Mouse (Mus musculus) lung, adult 2 months (tissue): ENCODE data around the gene Creb1. TPM values are rescaled to one million over a fixed set of nuclear protein-coding genes. Genes with fewer than 3 reads are reported as not detected.
"Not testable (repeated sequence)": the region's sequence is repeated elsewhere in the genome, so short reads cannot be mapped to it uniquely, and the experiment has no call there.

ENCODE experiments used
- DNase-seq: peaks from one replicate; pipeline ENCODE4 v3.0.0; 2022
- H3K4me1 ChIP-seq: fragments of 200-500 bp; 2 replicates; pipeline ENCODE4 v1.6.1; 2011; ENCODE audit warnings: low read length; ENCODE audit not compliant: control insufficient read depth, insufficient read depth
- H3K4me3 ChIP-seq: fragments of 200-500 bp; replicated peaks from 2 replicates; pipeline ENCODE3; 2011; ENCODE audit warnings: low read depth, mild to moderate bottlenecking, control low read depth, low read length; ENCODE audit errors: extremely low read depth
- CTCF ChIP-seq: fragments of 200-500 bp; IDR thresholded peaks from 2 replicates; pipeline ENCODE4 v1.5.1; 2011; ENCODE audit warnings: mild to moderate bottlenecking, low read length, control low read depth; ENCODE audit not compliant: insufficient read depth
- POLR2A ChIP-seq: fragments of 200-500 bp; IDR thresholded peaks from 2 replicates; pipeline ENCODE4 v1.6.1; 2011; ENCODE audit warnings: low read depth, mild to moderate bottlenecking, control low read depth, low read length, borderline replicate concordance; ENCODE audit errors: extremely low read depth
- WGBS: fragments of 180-500 bp; shearing (Covaris S2); methylation state at CpG from one replicate; pipeline ENCODE4 v1.1.7; 2018; 5-methylcytosine and 5-hydroxymethylcytosine counted together
- polyA plus RNA-seq: library from polyadenylated mRNA; depleted of rRNA; stranded (reverse); fragments of >200 nt; gene quantifications from 2 replicates; pipeline ENCODE4 v1.2.3, GENCODE M21; 2012; rRNA removed

The Creb1 gene
- polyA plus RNA-seq, 1 experiment, result 19.7 TPM

DNA sequence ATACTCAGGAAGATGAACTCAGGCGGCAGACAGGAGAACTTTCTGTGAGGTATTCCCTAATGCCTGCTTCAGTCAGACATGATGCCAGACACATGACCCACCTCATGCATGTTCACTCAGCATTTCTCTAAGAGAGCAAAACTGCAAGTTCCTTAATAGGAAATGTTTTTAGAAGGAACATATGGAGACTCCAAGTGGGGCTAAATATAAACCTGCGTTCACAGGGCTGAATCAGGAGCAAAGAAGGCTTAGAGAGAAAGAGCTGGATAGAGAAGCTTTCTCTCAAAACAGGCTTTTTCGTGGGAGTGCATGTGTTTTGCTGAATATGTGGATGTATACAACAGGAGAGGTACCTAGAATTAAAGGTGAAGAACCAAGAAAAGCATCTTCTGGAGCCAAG is 100.8 kb downstream of the Creb1 start:
- no peak for TF ChIP-seq POLR2A
- no peak for TF ChIP-seq CTCF
- Histone ChIP-seq H3K4me3 (no peak overlapping the region), H3K4me1 (no peaks in the 10 kb centered on the region)
- DNase-seq, result no peak
- 71% methylated on average over 3 of the region's 3 CpGs for WGBS

DNA sequence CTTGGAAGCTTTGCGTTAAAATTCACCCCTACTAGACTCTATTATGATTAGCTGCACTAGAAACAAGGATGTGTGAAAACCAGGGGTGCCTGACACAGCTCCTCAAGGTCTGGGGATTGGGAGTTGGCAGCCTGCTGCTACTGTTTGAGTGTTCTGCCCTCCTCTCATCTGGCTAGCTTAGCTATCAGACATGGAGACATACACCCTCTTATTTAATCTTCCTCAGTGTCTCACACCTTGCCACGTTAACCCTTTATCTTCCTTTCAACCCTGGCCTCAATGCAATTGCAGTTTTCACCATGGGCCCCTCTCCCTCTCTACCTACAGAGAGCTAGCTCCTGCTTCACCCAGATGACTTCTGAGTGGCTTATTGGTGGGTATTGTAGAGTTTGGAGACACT is 103.2 kb downstream of the Creb1 start:
- no peak for TF ChIP-seq POLR2A
- no peak for TF ChIP-seq CTCF
- no peaks in the 10 kb centered on the region for H3K4me1 ChIP-seq
- DNase-seq, result no peak
- no peak overlapping the region for H3K4me3 ChIP-seq
- 49% methylated on average over 2 of the region's 2 CpGs for WGBS

- Histone ChIP-seq H3K4me3 (no peak overlapping the region), H3K4me1 (no peaks in the 10 kb centered on the region)
- 93% methylated on average over 6 of the region's 6 CpGs for WGBS
- TF ChIP-seq CTCF (no peak), POLR2A (no peak)
- DNase-seq, result no peak
These were observed 106.8 kb downstream of the Creb1 start for GRCm38 (mm10) chr1:64639279-64639678.

GRCm38 (mm10) chr1:64641069-64641468 is 108.6 kb downstream of the Creb1 start:
- 87% methylated on average over 6 of the region's 6 CpGs for WGBS
- TF ChIP-seq CTCF (no peak), POLR2A (no peak)
- no peak for DNase-seq
- Histone ChIP-seq H3K4me3 (no peak overlapping the region), H3K4me1 (no peaks in the 10 kb centered on the region)

DNA sequence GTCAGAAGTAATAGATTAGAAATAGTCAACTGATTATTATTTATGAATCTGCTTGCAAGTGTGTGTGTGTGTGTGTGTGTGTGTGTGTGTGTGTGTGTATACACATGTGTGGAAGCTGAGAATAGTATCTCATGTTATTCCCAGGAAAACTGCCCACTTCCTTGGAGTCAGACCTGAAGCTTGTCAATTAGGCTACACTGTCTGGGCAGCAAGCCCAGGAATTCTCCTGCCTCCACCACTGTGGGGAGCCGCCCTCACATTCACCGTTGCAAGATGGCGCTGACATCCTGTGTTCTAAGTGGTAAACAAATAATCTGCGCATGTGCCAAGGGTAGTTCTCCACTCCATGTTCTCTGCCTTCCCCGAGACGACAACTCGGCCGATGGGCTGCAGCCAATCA is 110.1 kb downstream of the Creb1 start:
- not testable (repeated sequence) for H3K4me3 ChIP-seq, DNase-seq, H3K4me1 ChIP-seq
- 81% methylated on average over 8 of the region's 8 CpGs for WGBS

GRCm38 (mm10) chr1:64644513-64644912 is 112.1 kb downstream of the Creb1 start:
- WGBS, result 82% methylated on average over 3 of the region's 3 CpGs
- H3K4me3 ChIP-seq, result no peak overlapping the region
- DNase-seq, result no peak
- TF ChIP-seq POLR2A (no peak), CTCF (no peak)
- H3K4me1 ChIP-seq, result no peaks in the 10 kb centered on the region

- TF ChIP-seq CTCF (no peak), POLR2A (no peak)
- DNase-seq, result no peak
- 63% methylated on average over 11 of the region's 11 CpGs for WGBS
- no peaks in the 10 kb centered on the region for H3K4me1 ChIP-seq
- H3K4me3 ChIP-seq, result no peak overlapping the region
These were observed 117.1 kb downstream of the Creb1 start for GRCm38 (mm10) chr1:64649362-64650124.

- TF ChIP-seq CTCF (no peak), POLR2A (no peak)
- H3K4me3 ChIP-seq, result no peak overlapping the region
- WGBS, result 93% methylated on average over 6 of the region's 6 CpGs
- H3K4me1 ChIP-seq, result no peaks in the 10 kb centered on the region; the same call in 1 of the 2 replicates
- DNase-seq, result no peak
These were observed 121.3 kb downstream of the Creb1 start for GRCm38 (mm10) chr1:64653701-64654100.

Other genes starting within 250 kb of the Creb1 start
- 6.8 and 8.2 TPM in 2 replicates for gene Mettl21a, start 84.6 kb downstream of the Creb1 start, polyA plus RNA-seq
- gene Ccnyl1, start 157.8 kb downstream of the Creb1 start, polyA plus RNA-seq, result 26.8 and 31.6 TPM in 2 replicates
- 28.2 and 30.9 TPM in 2 replicates for gene Fzd5, start 205.1 kb downstream of the Creb1 start, polyA plus RNA-seq